Comparison of ENCODE assay signal across 8 mouse cellular contexts in genomic region chr13:56702469-56703221, GRCm38 (mm10). TPM values are rescaled to one million over a fixed set of nuclear protein-coding genes. Genes with fewer than 3 reads are reported as not detected.
A peak's percentile ranks its signal among the peaks of the same experiment; 100 is the strongest.
DNase-seq lines count a peak whose midpoint lies in the region; ATAC-seq and TF ChIP-seq lines count a peak whose summit lies in the region.

Gene Smad5, plus strand, starts transcription at chr13:56703010.

- peaks cover 21% of the 10 kb centered on the region for H3K4me1 ChIP-seq in erythroblast, embryonic 14.5 days (ENCODE audit: control insufficient read depth)
- peaks cover 37% of the 10 kb centered on the region for H3K4me1 ChIP-seq in limb, embryonic 11.5 days (ENCODE audit: control insufficient read depth, insufficient read depth, low read length)
- H3K4me1 ChIP-seq in midbrain, embryonic 13.5 days (replicated peaks): peaks cover 57% of the 10 kb centered on the region
- H3K4me1 ChIP-seq in small intestine, adult 2 months (ENCODE audit: control insufficient read depth, insufficient read depth, insufficient read length, low read length): peaks cover 20% of the 10 kb centered on the region

- peak within 1 kb of the TSS; percentile 72 for H3K4me3 ChIP-seq in erythroblast, embryonic 14.5 days (replicated peaks)
- H3K4me3 ChIP-seq in limb, embryonic 11.5 days (ENCODE audit: low read depth, low read length): peak within 1 kb of the TSS; percentile 87
- H3K4me3 ChIP-seq in midbrain, embryonic 13.5 days (replicated peaks): peak within 1 kb of the TSS; percentile 77
- peak within 1 kb of the TSS; percentile 76 for H3K4me3 ChIP-seq in small intestine, adult 2 months (ENCODE audit: low read depth, low read length)

- H3K27me3 ChIP-seq in erythroblast, embryonic 14.5 days (ENCODE audit: control insufficient read depth): no peaks in the 10 kb centered on the region
- no peaks in the 10 kb centered on the region for H3K27me3 ChIP-seq in limb, embryonic 11.5 days (ENCODE audit: control insufficient read depth, insufficient read depth, low read length)
- H3K27me3 ChIP-seq in midbrain, embryonic 13.5 days: no peaks in the 10 kb centered on the region
- no peaks in the 10 kb centered on the region for H3K27me3 ChIP-seq in small intestine, adult 2 months (ENCODE audit: control insufficient read depth, insufficient read depth, low read length)

- peak; percentile 87 for DNase-seq in embryo, embryonic 11.5 days (ENCODE audit: low read depth, low spot score)
- peak; percentile 85 for DNase-seq in kidney, adult 11 months
- peak; percentile 97 for DNase-seq in limb, embryonic 11.5 days (ENCODE audit: low spot score)

- 0 out of 2 replicates have a peak, but pooled peaks cover 2% of the 10 kb centered on the region for H3K9me3 ChIP-seq in erythroblast, embryonic 14.5 days (ENCODE audit: control insufficient read depth, low read length)
- no peaks in the 10 kb centered on the region for H3K9me3 ChIP-seq in limb, embryonic 11.5 days (ENCODE audit: control insufficient read depth, low read length)
- no peaks in the 10 kb centered on the region for H3K9me3 ChIP-seq in midbrain, embryonic 13.5 days

- no peak for ATAC-seq in erythroblast, adult 5-6 weeks (replicated peaks; ENCODE audit: low FRiP score, poor library complexity, severe bottlenecking)
- ATAC-seq in granulocyte monocyte progenitor cell, adult 5-6 weeks (replicated peaks; ENCODE audit: poor library complexity, severe bottlenecking): peak; percentile 72
- peak; percentile 74 for ATAC-seq in limb, embryonic 11.5 days (ENCODE audit: insufficient number of reproducible peaks, low FRiP score, low TSS enrichment, low read depth)
- peak; percentile 92 for ATAC-seq in midbrain, embryonic 13.5 days

- H3K9ac ChIP-seq in limb, embryonic 11.5 days (ENCODE audit: low read length): peak within 1 kb of the TSS; percentile 97
- peak within 1 kb of the TSS; percentile 90 for H3K9ac ChIP-seq in midbrain, embryonic 13.5 days (replicated peaks)

- H3K27ac ChIP-seq in limb, embryonic 11.5 days (replicated peaks; ENCODE audit: low read depth, low read length): peak within 1 kb of the TSS; percentile 99
- H3K27ac ChIP-seq in midbrain, embryonic 13.5 days: peak within 1 kb of the TSS; percentile 98
- H3K27ac ChIP-seq in small intestine, adult 2 months (ENCODE audit: insufficient read depth, low read depth, low read length): peak within 1 kb of the TSS; percentile 85

- TF ChIP-seq CTCF in small intestine, adult 2 months (IDR thresholded peaks at IDR 0.05; ENCODE audit: extremely low read depth, insufficient read length, insufficient replicate concordance, low read depth, low read length): no peak

- WGBS in limb, embryonic 11.5 days: 3% methylated on average over 51 of the region's 62 CpGs
- 2% methylated on average over 39 of the region's 62 CpGs for WGBS in midbrain, embryonic 13.5 days
- 3% methylated on average over 62 of the region's 62 CpGs for WGBS in small intestine, adult 2 months

- peak; percentile 65; the same call in 1 of the 2 replicates for TF ChIP-seq POLR2A in small intestine, adult 2 months (IDR thresholded peaks at IDR 0.05; ENCODE audit: low read depth, low read length)

- H3K36me3 ChIP-seq in erythroblast, embryonic 14.5 days (ENCODE audit: control insufficient read depth): peaks cover 5% of the 10 kb centered on the region
- 0 out of 2 replicates have a peak, but pooled peaks cover 2% of the 10 kb centered on the region for H3K36me3 ChIP-seq in limb, embryonic 11.5 days (ENCODE audit: control insufficient read depth, insufficient read depth, low read length)
- H3K36me3 ChIP-seq in midbrain, embryonic 13.5 days: 0 out of 2 replicates have a peak, but pooled peaks cover 2% of the 10 kb centered on the region
- no peaks in the 10 kb centered on the region for H3K36me3 ChIP-seq in small intestine, adult 2 months (ENCODE audit: control insufficient read depth, insufficient read depth, low read length)

- peak within 1 kb of the TSS; percentile 70 for H3K4me2 ChIP-seq in limb, embryonic 11.5 days (ENCODE audit: low read depth, severe bottlenecking)
- H3K4me2 ChIP-seq in midbrain, embryonic 13.5 days (replicated peaks): peak within 1 kb of the TSS; percentile 68

RNA-seq across cellular contexts. Expression of gene Smad5, which starts in this region (rescaled TPM):
- polyA plus RNA-seq in erythroblast, embryonic 14.5 days (2012): 0.01 TPM in 1 of 2 replicates, not detected in the other
- total RNA-seq in erythroblast, adult 5-6 weeks (2015; ENCODE audit: low replicate concordance): 9.4 and 11.0 TPM in 2 replicates
- total RNA-seq in erythroblast, adult 5-6 weeks (2017; ENCODE audit: low replicate concordance): 2.4 and 6.7 TPM in 2 replicates
- total RNA-seq in granulocyte monocyte progenitor cell, adult 5-6 weeks (2014; fragmentation: Nextera tagmentation): 45.7 and 52.0 TPM in 2 replicates
- 27.1 and 28.1 TPM in 2 replicates for total RNA-seq in granulocyte monocyte progenitor cell, adult 5-6 weeks (2017)
- 67.3 and 71.1 TPM in 2 replicates for polyA plus RNA-seq in limb, embryonic 11.5 days (2014; fragmentation: Nextera tagmentation; extraction: Ambion mirVana)
- 24.8 and 26.5 TPM in 2 replicates for polyA plus RNA-seq in midbrain, embryonic 13.5 days (2015; fragmentation: Nextera tagmentation; extraction: Ambion mirVana)
- polyA plus RNA-seq in small intestine, adult 2 months (2012; rRNA removed): 2.7 and 6.3 TPM in 2 replicates
